Mouse (Mus musculus) stomach, postnatal 0 days (tissue): ENCODE results near the gene Egln2.

Experiments used
- CTCF ChIP-seq: IDR thresholded peaks from 2 replicates; pipeline ENCODE4 v1.5.1; 2016; ENCODE audit warnings: antibody characterized with exemption, low read depth, mild to moderate bottlenecking, moderate library complexity
- EP300 ChIP-seq: optimal IDR thresholded peaks from 2 replicates; pipeline ENCODE3; 2016; ENCODE audit warnings: antibody characterized with exemption

- TF ChIP-seq EP300: no peak
- no peak for TF ChIP-seq CTCF
Measured at GRCm38 (mm10) chr7:27212626-27213025, 46.0 kb upstream of the Egln2 start.
